In genomic region chr11:12749245-12749644, GRCm38 (mm10) we compare ENCODE assay signal across 12 mouse cellular contexts.
"Had no signal": no experiment of that assay in that cellular context is flagged by ENCODE, and none has a peak within 500 bp of the region (broad histone marks: within the 10 kb centered on the region; RNA-seq: fewer than 3 reads in every experiment).

No protein-coding gene starts in this region.

- DNase-seq: kidney, adult 8-10 months; kidney, postnatal 25 days; lung, embryonic 14.5 days; lung, postnatal 14 days; spleen, adult 18-20 months; thymus, postnatal 4 days had no signal

- H3K4me3 ChIP-seq: limb, embryonic 15.5 days; liver, embryonic 12.5 days; megakaryocyte, embryonic 14.5 days; midbrain, embryonic 15.5 days; neural tube, embryonic 12.5 days had no signal

- H3K27ac ChIP-seq: limb, embryonic 15.5 days; liver, embryonic 12.5 days; macrophage; midbrain, embryonic 15.5 days; neural tube, embryonic 12.5 days had no signal

- H3K4me1 ChIP-seq: limb, embryonic 15.5 days; liver, embryonic 12.5 days; megakaryocyte, embryonic 14.5 days; midbrain, embryonic 15.5 days; neural tube, embryonic 12.5 days had no signal
